Mouse (Mus musculus): Measurements from ENCODE around the gene Pmm2. TPM values are rescaled to one million over a fixed set of nuclear protein-coding genes. Genes with fewer than 3 reads are reported as not detected.

Pmm2 gene
- total and polyA plus RNA-seq, 2 experiments from 2014 or later = 24.6 to 27.8 TPM

- no peak for ATAC-seq (ENCODE audit: low FRiP score)
- Histone ChIP-seq H3K4me2 (ENCODE audit: low read depth, low read length, poor library complexity, severe bottlenecking) (peak overlapping the region; percentile 73), H3K27ac (ENCODE audit: low read depth, low read length) (no peak overlapping the region), H3K36me3 (ENCODE audit: insufficient read depth, low read length) (no peaks in the 10 kb centered on the region), H3K9me3 (ENCODE audit: low read length) (no peaks in the 10 kb centered on the region), H3K27me3 (ENCODE audit: insufficient read depth, low read length) (no peaks in the 10 kb centered on the region), H3K4me1 (ENCODE audit: insufficient read depth, low read length) (peaks cover 15% of the 10 kb centered on the region; the same call in 1 of the 2 replicates), H3K4me3 (ENCODE audit: low read depth, low read length) (peak overlapping the region; percentile 68), H3K9ac (replicated peaks; ENCODE audit: low read length, poor library complexity, severe bottlenecking) (peak overlapping the region; percentile 65)
- no peak for DNase-seq (ENCODE audit: low spot score)
- TF ChIP-seq CTCF (IDR thresholded peaks at IDR 0.05) = no peak
- 0% methylated on average over 18 of the region's 18 CpGs for WGBS
These were observed 34.8 kb downstream of the Pmm2 start for GRCm38 (mm10) chr16:8672350-8672687.

- no peak for TF ChIP-seq CTCF (IDR thresholded peaks at IDR 0.05)
- no peaks in the 10 kb centered on the region for H3K9me3 ChIP-seq (ENCODE audit: low read length)
- DNase-seq (ENCODE audit: low spot score) = no peak
- no peak overlapping the region for H3K9ac ChIP-seq (replicated peaks; ENCODE audit: low read length, poor library complexity, severe bottlenecking)
- no peak for ATAC-seq (ENCODE audit: low FRiP score)
- H3K4me3 ChIP-seq (ENCODE audit: low read depth, low read length) = peak overlapping the region; percentile 68; the same call in 1 of the 2 replicates
- H3K27ac ChIP-seq (ENCODE audit: low read depth, low read length) = no peak overlapping the region
- peak overlapping the region; percentile 73; the same call in 1 of the 2 replicates for H3K4me2 ChIP-seq (ENCODE audit: low read depth, low read length, poor library complexity, severe bottlenecking)
- peaks cover 13% of the 10 kb centered on the region; the same call in 1 of the 2 replicates for H3K4me1 ChIP-seq (ENCODE audit: insufficient read depth, low read length)
- H3K36me3 ChIP-seq (ENCODE audit: insufficient read depth, low read length) = no peaks in the 10 kb centered on the region
- no peaks in the 10 kb centered on the region for H3K27me3 ChIP-seq (ENCODE audit: insufficient read depth, low read length)
These were observed 35.3 kb downstream of the Pmm2 start for GRCm38 (mm10) chr16:8672811-8673210.

DNA sequence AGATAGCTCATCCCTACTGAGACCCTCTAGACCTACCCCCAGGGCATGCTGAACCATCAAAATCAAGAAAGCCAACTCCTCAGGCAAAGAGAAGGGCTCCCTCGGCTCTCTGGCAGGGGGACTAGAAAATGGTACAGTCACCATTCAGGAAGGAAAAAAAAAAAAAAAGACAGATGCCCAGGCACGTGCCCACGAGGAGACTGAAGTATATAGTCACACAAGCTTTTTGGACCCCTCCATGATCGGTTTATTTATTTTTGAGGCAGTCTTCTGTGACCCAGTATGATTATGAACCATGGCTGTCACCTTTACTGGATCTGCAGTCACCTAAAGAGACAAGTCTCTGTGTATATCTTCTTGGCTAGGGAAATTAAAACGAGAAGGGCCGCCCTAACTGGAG is 35.9 kb downstream of the Pmm2 start:
- no peaks in the 10 kb centered on the region for H3K9me3 ChIP-seq (ENCODE audit: low read length)
- H3K27ac ChIP-seq (ENCODE audit: low read depth, low read length) = no peak overlapping the region
- no peak for DNase-seq (ENCODE audit: low spot score)
- TF ChIP-seq CTCF (IDR thresholded peaks at IDR 0.05) = no peak
- ATAC-seq (ENCODE audit: low FRiP score) = no peak
- WGBS = 66% methylated on average over 6 of the region's 6 CpGs
- no peak overlapping the region for H3K9ac ChIP-seq (replicated peaks; ENCODE audit: low read length, poor library complexity, severe bottlenecking)
- H3K27me3 ChIP-seq (ENCODE audit: insufficient read depth, low read length) = no peaks in the 10 kb centered on the region
- H3K4me1 ChIP-seq (ENCODE audit: insufficient read depth, low read length) = peaks cover 13% of the 10 kb centered on the region; the same call in 1 of the 2 replicates
- H3K4me3 ChIP-seq (ENCODE audit: low read depth, low read length) = no peak overlapping the region
- H3K4me2 ChIP-seq (ENCODE audit: low read depth, low read length, poor library complexity, severe bottlenecking) = no peak overlapping the region
- H3K36me3 ChIP-seq (ENCODE audit: insufficient read depth, low read length) = no peaks in the 10 kb centered on the region

- H3K4me2 ChIP-seq (ENCODE audit: low read depth, low read length, poor library complexity, severe bottlenecking) = no peak overlapping the region
- H3K9ac ChIP-seq (replicated peaks; ENCODE audit: low read length, poor library complexity, severe bottlenecking) = no peak overlapping the region
- no peaks in the 10 kb centered on the region for H3K27me3 ChIP-seq (ENCODE audit: insufficient read depth, low read length)
- no peaks in the 10 kb centered on the region for H3K9me3 ChIP-seq (ENCODE audit: low read length)
- TF ChIP-seq CTCF (IDR thresholded peaks at IDR 0.05) = peak; percentile 90
- WGBS = 3% methylated on average over 8 of the region's 8 CpGs
- DNase-seq (ENCODE audit: low spot score) = peak; percentile 73
- H3K4me3 ChIP-seq (ENCODE audit: low read depth, low read length) = no peak overlapping the region
- H3K27ac ChIP-seq (ENCODE audit: low read depth, low read length) = no peak overlapping the region
- ATAC-seq (ENCODE audit: low FRiP score) = no peak
- no peaks in the 10 kb centered on the region for H3K36me3 ChIP-seq (ENCODE audit: insufficient read depth, low read length)
- H3K4me1 ChIP-seq (ENCODE audit: insufficient read depth, low read length) = peaks cover 10% of the 10 kb centered on the region; the same call in 1 of the 2 replicates
These were observed 36.7 kb downstream of the Pmm2 start for GRCm38 (mm10) chr16:8674165-8674564.

- no peak overlapping the region for H3K4me2 ChIP-seq (ENCODE audit: low read depth, low read length, poor library complexity, severe bottlenecking)
These were observed 38.1 kb downstream of the Pmm2 start for GRCm38 (mm10) chr16:8675559-8675958.

DNA sequence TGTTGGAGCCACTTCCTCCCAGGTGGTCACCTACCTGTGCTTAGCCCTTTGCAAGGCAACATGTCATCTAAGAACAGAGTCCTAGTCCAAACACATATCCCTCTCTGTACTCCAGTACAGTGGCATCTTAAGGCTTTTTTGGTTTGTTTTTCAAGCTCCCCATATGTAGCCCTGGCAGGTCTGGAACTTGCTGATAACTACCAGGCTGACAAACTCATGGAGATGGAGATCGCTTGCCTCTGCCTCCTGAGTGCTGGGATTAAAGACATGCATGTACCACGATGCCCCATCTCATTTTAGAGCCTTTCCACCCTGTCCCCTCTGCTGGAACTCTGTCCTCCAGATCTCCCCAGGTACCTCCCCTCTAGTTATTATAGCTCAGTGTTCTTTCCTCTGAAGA is 38.8 kb downstream of the Pmm2 start:
- 76% methylated on average over 2 of the region's 2 CpGs for WGBS
- no peak for TF ChIP-seq CTCF (IDR thresholded peaks at IDR 0.05)
- H3K36me3 ChIP-seq (ENCODE audit: insufficient read depth, low read length) = no peaks in the 10 kb centered on the region

More at GRCm38 (mm10) chr16:8675559-8675958, 38.1 kb downstream of the Pmm2 start:
- H3K4me3 ChIP-seq (ENCODE audit: low read depth, low read length) = no peak overlapping the region
- H3K4me1 ChIP-seq (ENCODE audit: insufficient read depth, low read length) = peaks cover 3% of the 10 kb centered on the region; the same call in 1 of the 2 replicates
- no peak overlapping the region for H3K27ac ChIP-seq (ENCODE audit: low read depth, low read length)
- no peaks in the 10 kb centered on the region for H3K9me3 ChIP-seq (ENCODE audit: low read length)
- no peak for TF ChIP-seq CTCF (IDR thresholded peaks at IDR 0.05)
- no peak overlapping the region for H3K9ac ChIP-seq (replicated peaks; ENCODE audit: low read length, poor library complexity, severe bottlenecking)
- ATAC-seq (ENCODE audit: low FRiP score) (no peak), DNase-seq (ENCODE audit: low spot score) (no peak)
- 84% methylated on average over 8 of the region's 8 CpGs for WGBS
- no peaks in the 10 kb centered on the region for H3K27me3 ChIP-seq (ENCODE audit: insufficient read depth, low read length)
- no peaks in the 10 kb centered on the region for H3K36me3 ChIP-seq (ENCODE audit: insufficient read depth, low read length)

More for the DNA sequence above, 38.8 kb downstream of the Pmm2 start:
- no peaks in the 10 kb centered on the region for H3K27me3 ChIP-seq (ENCODE audit: insufficient read depth, low read length)
- H3K4me3 ChIP-seq (ENCODE audit: low read depth, low read length) = no peak overlapping the region
- H3K9me3 ChIP-seq (ENCODE audit: low read length) = no peaks in the 10 kb centered on the region
- no peak overlapping the region for H3K27ac ChIP-seq (ENCODE audit: low read depth, low read length)
- DNase-seq (ENCODE audit: low spot score) (no peak), ATAC-seq (ENCODE audit: low FRiP score) (no peak)
- no peak overlapping the region for H3K4me2 ChIP-seq (ENCODE audit: low read depth, low read length, poor library complexity, severe bottlenecking)
- no peaks in the 10 kb centered on the region for H3K4me1 ChIP-seq (ENCODE audit: insufficient read depth, low read length)
- no peak overlapping the region for H3K9ac ChIP-seq (replicated peaks; ENCODE audit: low read length, poor library complexity, severe bottlenecking)

Data from midbrain, postnatal 0 days (tissue).